Mouse (Mus musculus) hindbrain, embryonic 12.5 days (tissue): ENCODE measurements around the gene Gtf2f1. TPM values are rescaled to one million over a fixed set of nuclear protein-coding genes. Genes with fewer than 3 reads are reported as not detected.

Experiments used
- ATAC-seq: fragments of 200-750 bp; cut with Nextera tagmentation; 2 replicates; pipeline ENCODE4 v1.8.0; 2017; ENCODE audit warnings: moderate TSS enrichment; ENCODE audit not compliant: low FRiP score
- H3K27ac ChIP-seq: fragments of 300-500 bp; sonication (generic); 2 replicates; pipeline ENCODE4 v1.5.1; 2016; ENCODE audit warnings: mild to moderate bottlenecking
- H3K27me3 ChIP-seq: fragments of 300-500 bp; sonication (generic); 2 replicates; pipeline ENCODE4 v1.6.1; 2016; ENCODE audit warnings: mild to moderate bottlenecking
- H3K36me3 ChIP-seq: fragments of 300-500 bp; sonication (generic); 2 replicates; pipeline ENCODE4 v1.6.1; 2016; ENCODE audit warnings: mild to moderate bottlenecking
- H3K4me1 ChIP-seq: fragments of 300-500 bp; sonication (generic); 2 replicates; pipeline ENCODE4 v1.6.1; 2016
- H3K4me2 ChIP-seq: fragments of 300-500 bp; sonication (generic); replicated peaks from 2 replicates; pipeline ENCODE4 v1.6.1; 2016; ENCODE audit warnings: mild to moderate bottlenecking
- H3K4me3 ChIP-seq: fragments of 300-500 bp; sonication (generic); 2 replicates; pipeline ENCODE4 v1.5.1; 2016; ENCODE audit warnings: mild to moderate bottlenecking
- H3K9ac ChIP-seq: fragments of 300-500 bp; sonication (generic); 2 replicates; pipeline ENCODE4 v1.6.1; 2016; ENCODE audit warnings: mild to moderate bottlenecking, moderate library complexity
- H3K9me3 ChIP-seq: fragments of 300-500 bp; sonication (generic); replicated peaks from 2 replicates; pipeline ENCODE4 v1.6.1; 2016; ENCODE audit warnings: mild to moderate bottlenecking
- WGBS: fragments of 180-500 bp; shearing (Covaris S2); methylation state at CpG from one replicate; pipeline ENCODE4 v1.1.7; 2016; 5-methylcytosine and 5-hydroxymethylcytosine counted together
- polyA plus RNA-seq: library from polyadenylated mRNA; unstranded; fragments of >200 nt; fragmentation: Nextera tagmentation; extraction: Ambion mirVana; gene quantifications from 2 replicates; pipeline ENCODE4 v1.2.1, GENCODE M21; 2016

The Gtf2f1 gene
- polyA plus RNA-seq, 1 experiment from 2014 or later: 67.0 TPM

- Histone ChIP-seq H3K4me3 (no peak overlapping the region), H3K36me3 (no peaks in the 10 kb centered on the region), H3K9me3 (no peaks in the 10 kb centered on the region), H3K27me3 (no peaks in the 10 kb centered on the region), H3K4me2 (no peak overlapping the region), H3K4me1 (no peaks in the 10 kb centered on the region), H3K27ac (no peak overlapping the region), H3K9ac (no peak overlapping the region)
- 72% methylated on average over 3 of the region's 3 CpGs for WGBS
- ATAC-seq: no peak
Observed at GRCm38 (mm10) chr17:56985656-56986055, 25.4 kb downstream of the Gtf2f1 start.

- Histone ChIP-seq H3K36me3 (no peaks in the 10 kb centered on the region), H3K4me1 (no peaks in the 10 kb centered on the region), H3K27ac (no peak overlapping the region), H3K27me3 (no peaks in the 10 kb centered on the region), H3K9me3 (no peaks in the 10 kb centered on the region), H3K4me2 (no peak overlapping the region), H3K4me3 (no peak overlapping the region), H3K9ac (no peak overlapping the region)
- 87% methylated on average over 9 of the region's 9 CpGs for WGBS
- no peak for ATAC-seq
Observed at GRCm38 (mm10) chr17:56984886-56985285, 26.2 kb downstream of the Gtf2f1 start.

- Histone ChIP-seq H3K4me3 (no peak within 1 kb of the TSS), H3K9me3 (no peaks in the 10 kb centered on the region), H3K4me1 (no peaks in the 10 kb centered on the region), H3K4me2 (no peak within 1 kb of the TSS), H3K27me3 (no peaks in the 10 kb centered on the region), H3K27ac (no peak within 1 kb of the TSS), H3K36me3 (no peaks in the 10 kb centered on the region), H3K9ac (no peak within 1 kb of the TSS)
- 66% methylated on average over 5 of the region's 5 CpGs for WGBS
- no peak for ATAC-seq
Observed at GRCm38 (mm10) chr17:56982013-56982412, 29.1 kb downstream of the Gtf2f1 start, which contains the start of gene Acer1. TSS of gene Acer1 (minus strand) at chr17:56982126.

GRCm38 (mm10) chr17:56981049-56981448 is 30.0 kb downstream of the Gtf2f1 start:
- Histone ChIP-seq H3K9ac (no peak overlapping the region), H3K4me1 (no peaks in the 10 kb centered on the region), H3K4me2 (no peak overlapping the region), H3K27me3 (no peaks in the 10 kb centered on the region), H3K27ac (no peak overlapping the region), H3K9me3 (no peaks in the 10 kb centered on the region), H3K36me3 (no peaks in the 10 kb centered on the region), H3K4me3 (no peak overlapping the region)
- WGBS: 89% methylated on average over 7 of the region's 7 CpGs
- no peak for ATAC-seq

GRCm38 (mm10) chr17:56979524-56979923 is 31.6 kb downstream of the Gtf2f1 start:
- Histone ChIP-seq H3K27ac (no peak overlapping the region), H3K36me3 (no peaks in the 10 kb centered on the region), H3K9me3 (no peaks in the 10 kb centered on the region), H3K4me1 (no peaks in the 10 kb centered on the region), H3K27me3 (no peaks in the 10 kb centered on the region), H3K9ac (no peak overlapping the region), H3K4me2 (no peak overlapping the region), H3K4me3 (no peak overlapping the region)
- no peak for ATAC-seq
- 40% methylated on average over 7 of the region's 8 CpGs for WGBS

GRCm38 (mm10) chr17:56976531-56977390 is 34.3 kb downstream of the Gtf2f1 start:
- 80% methylated on average over 8 of the region's 8 CpGs for WGBS
- H3K9ac ChIP-seq: no peak overlapping the region
- H3K9me3 ChIP-seq: no peaks in the 10 kb centered on the region
- H3K36me3 ChIP-seq: no peaks in the 10 kb centered on the region
- no peak for ATAC-seq
- no peak overlapping the region for H3K27ac ChIP-seq
- H3K4me1 ChIP-seq: no peaks in the 10 kb centered on the region
- H3K27me3 ChIP-seq: no peaks in the 10 kb centered on the region
- no peak overlapping the region for H3K4me3 ChIP-seq
- no peak overlapping the region for H3K4me2 ChIP-seq

GRCm38 (mm10) chr17:56975391-56975790 is 35.7 kb downstream of the Gtf2f1 start:
- H3K4me2 ChIP-seq: no peak overlapping the region
- no peaks in the 10 kb centered on the region for H3K9me3 ChIP-seq
- H3K4me1 ChIP-seq: no peaks in the 10 kb centered on the region
- no peak overlapping the region for H3K4me3 ChIP-seq
- ATAC-seq: no peak
- H3K27me3 ChIP-seq: peaks cover 2% of the 10 kb centered on the region; the same call in 1 of the 2 replicates
- H3K9ac ChIP-seq: no peak overlapping the region
- no peaks in the 10 kb centered on the region for H3K36me3 ChIP-seq
- 75% methylated on average over 3 of the region's 3 CpGs for WGBS
- H3K27ac ChIP-seq: no peak overlapping the region

GRCm38 (mm10) chr17:56974708-56975240 is 36.3 kb downstream of the Gtf2f1 start:
- H3K27ac ChIP-seq: no peak overlapping the region
- no peak overlapping the region for H3K4me2 ChIP-seq
- no peak for ATAC-seq
- 79% methylated on average over 5 of the region's 5 CpGs for WGBS
- H3K4me1 ChIP-seq: no peaks in the 10 kb centered on the region
- H3K36me3 ChIP-seq: no peaks in the 10 kb centered on the region
- H3K4me3 ChIP-seq: no peak overlapping the region
- H3K9me3 ChIP-seq: no peaks in the 10 kb centered on the region
- H3K27me3 ChIP-seq: peaks cover 2% of the 10 kb centered on the region; the same call in 1 of the 2 replicates
- H3K9ac ChIP-seq: no peak overlapping the region

- Histone ChIP-seq H3K27me3 (peaks cover 2% of the 10 kb centered on the region; the same call in 1 of the 2 replicates), H3K9me3 (no peaks in the 10 kb centered on the region), H3K4me2 (no peak overlapping the region), H3K36me3 (no peaks in the 10 kb centered on the region), H3K9ac (no peak overlapping the region), H3K4me3 (no peak overlapping the region), H3K4me1 (no peaks in the 10 kb centered on the region), H3K27ac (no peak overlapping the region)
- WGBS: 67% methylated on average over 14 of the region's 14 CpGs
- no peak for ATAC-seq
Observed at GRCm38 (mm10) chr17:56973956-56974707, 37.0 kb downstream of the Gtf2f1 start.

- WGBS: 65% methylated on average over 5 of the region's 5 CpGs
- peaks cover 2% of the 10 kb centered on the region; the same call in 1 of the 2 replicates for H3K27me3 ChIP-seq
- H3K27ac ChIP-seq: no peak overlapping the region
- H3K36me3 ChIP-seq: no peaks in the 10 kb centered on the region
- no peak overlapping the region for H3K4me2 ChIP-seq
- no peaks in the 10 kb centered on the region for H3K4me1 ChIP-seq
- H3K9me3 ChIP-seq: no peaks in the 10 kb centered on the region
- no peak for ATAC-seq
- no peak overlapping the region for H3K9ac ChIP-seq
- H3K4me3 ChIP-seq: no peak overlapping the region
Observed at GRCm38 (mm10) chr17:56970081-56970480, 41.0 kb downstream of the Gtf2f1 start.

GRCm38 (mm10) chr17:56969321-56969720 is 41.8 kb downstream of the Gtf2f1 start:
- Histone ChIP-seq H3K9ac (no peak overlapping the region), H3K4me1 (no peaks in the 10 kb centered on the region), H3K27ac (no peak overlapping the region), H3K36me3 (no peaks in the 10 kb centered on the region), H3K4me3 (no peak overlapping the region), H3K27me3 (peaks cover 2% of the 10 kb centered on the region; the same call in 1 of the 2 replicates), H3K4me2 (no peak overlapping the region), H3K9me3 (no peaks in the 10 kb centered on the region)
- no peak for ATAC-seq
- 80% methylated on average over 3 of the region's 3 CpGs for WGBS

- H3K27me3 ChIP-seq: no peaks in the 10 kb centered on the region
- 75% methylated on average over 6 of the region's 6 CpGs for WGBS
- no peaks in the 10 kb centered on the region for H3K9me3 ChIP-seq
- H3K4me1 ChIP-seq: no peaks in the 10 kb centered on the region
- H3K4me3 ChIP-seq: no peak overlapping the region
- no peak overlapping the region for H3K4me2 ChIP-seq
- no peak overlapping the region for H3K9ac ChIP-seq
- no peak overlapping the region for H3K27ac ChIP-seq
- ATAC-seq: no peak
- H3K36me3 ChIP-seq: no peaks in the 10 kb centered on the region
Observed at GRCm38 (mm10) chr17:56963646-56964045, 47.4 kb downstream of the Gtf2f1 start.
